Mouse (Mus musculus): Measurements from ENCODE around the gene Vmn1r229.

The Vmn1r229 gene

GRCm38 (mm10) chr17:20811255-20811654, at the start of gene Vmn1r229:
Gene Vmn1r229 (plus strand): TSS chr17:20811555.
- DNase-seq: no peak

- DNase-seq: no peak
These were observed 25.3 kb upstream of the Vmn1r229 start, which contains the start of gene Vmn1r228 for GRCm38 (mm10) chr17:20786057-20786456. Gene Vmn1r228 (minus strand): TSS chr17:20786157.

- DNase-seq: no peak
These were observed 28.8 kb downstream of the Vmn1r229 start, which contains the start of gene Vmn1r230 for GRCm38 (mm10) chr17:20840144-20840543. Gene Vmn1r230 (plus strand): TSS chr17:20840444.
